Mouse (Mus musculus): Measurements from ENCODE around the gene Foxk1.

DNA sequence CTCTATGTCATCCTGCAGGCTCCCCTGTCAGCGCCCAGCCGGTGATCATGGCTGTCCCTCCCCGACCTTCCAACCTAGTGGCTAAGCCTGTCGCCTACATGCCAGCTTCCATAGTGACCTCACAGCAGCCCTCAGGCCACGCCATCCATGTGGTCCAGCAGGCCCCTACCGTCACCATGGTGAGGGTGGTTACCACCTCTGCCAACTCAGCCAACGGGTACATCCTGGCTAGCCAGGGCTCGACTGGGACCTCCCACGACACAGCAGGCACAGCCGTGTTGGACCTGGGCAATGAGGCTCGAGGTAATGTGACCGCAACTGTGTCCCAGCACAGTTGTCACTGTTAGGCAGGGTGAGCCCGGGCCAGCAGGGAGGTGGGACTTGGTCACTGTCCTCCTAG is 52.4 kb downstream of the Foxk1 start:
- no peak for TF ChIP-seq POLR2A (IDR thresholded peaks at IDR 0.05; ENCODE audit: low read depth, low read length)
- no peak for TF ChIP-seq CTCF (IDR thresholded peaks at IDR 0.05; ENCODE audit: extremely low read depth, insufficient read length, insufficient replicate concordance, low read depth, low read length)

All from small intestine, adult 2 months (tissue).